Mouse (Mus musculus): ENCODE measurements around the gene Dclk2.

GRCm38 (mm10) chr3:86827506-86827905 lies 93.1 kb downstream of the Dclk2 start:
- TF ChIP-seq CTCF (IDR thresholded peaks at IDR 0.05; ENCODE audit: borderline replicate concordance, extremely low read depth, insufficient read depth, insufficient read length) (no peak), POLR2A (IDR thresholded peaks at IDR 0.05; ENCODE audit: borderline replicate concordance, extremely low read depth, insufficient read depth, insufficient read length, poor library complexity, severe bottlenecking) (no peak)

Measured in brain, embryonic 14.5 days (tissue).